Mouse (Mus musculus): ENCODE measurements around the gene Gipr. TPM values are rescaled to one million over a fixed set of nuclear protein-coding genes. Genes with fewer than 3 reads are reported as not detected.
"Not testable (repeated sequence)": the region's sequence is repeated elsewhere in the genome, so short reads cannot be mapped to it uniquely, and the experiment has no call there.

Gipr gene
- total and polyA plus RNA-seq, 2 experiments, result not detected

GRCm38 (mm10) chr7:19154796-19155195, 11.1 kb downstream of the Gipr start:
- Histone ChIP-seq H3K9ac (ENCODE audit: low read depth, low read length) (no peak overlapping the region), H3K36me3 (ENCODE audit: control insufficient read depth, insufficient read depth, low read length) (peaks cover 7% of the 10 kb centered on the region; the same call in 1 of the 2 replicates), H3K4me3 (ENCODE audit: insufficient read depth, low read depth, low read length) (no peak overlapping the region), H3K27me3 (ENCODE audit: control insufficient read depth, insufficient read depth, low read length) (peaks cover 5% of the 10 kb centered on the region; the same call in 1 of the 2 replicates), H3K4me1 (ENCODE audit: control insufficient read depth, insufficient read depth, low read length) (peaks cover 2% of the 10 kb centered on the region; the same call in 1 of the 2 replicates), H3K27ac (replicated peaks; ENCODE audit: insufficient read depth, low read depth, low read length) (no peak overlapping the region), H3K79me2 (ENCODE audit: control insufficient read depth, insufficient read depth, low read length) (no peaks in the 10 kb centered on the region)
- TF ChIP-seq CTCF (IDR thresholded peaks at IDR 0.05; ENCODE audit: low read depth, low read length), result no peak
- TF ChIP-seq POLR2A (IDR thresholded peaks at IDR 0.05; ENCODE audit: extremely low read depth, insufficient read depth, low read length), result no peak
- DNase-seq (ENCODE audit: extremely low read depth, low read depth, low spot score), result no peak
- 85% methylated on average over 8 of the region's 8 CpGs for WGBS

GRCm38 (mm10) chr7:19151121-19151520, 14.8 kb downstream of the Gipr start:
- H3K4me1 ChIP-seq (ENCODE audit: control insufficient read depth, insufficient read depth, low read length); DNase-seq (ENCODE audit: extremely low read depth, low read depth, low spot score); H3K4me3 ChIP-seq (ENCODE audit: insufficient read depth, low read depth, low read length); H3K9ac ChIP-seq (ENCODE audit: low read depth, low read length); H3K27me3 ChIP-seq (ENCODE audit: control insufficient read depth, insufficient read depth, low read length); H3K27ac ChIP-seq (replicated peaks; ENCODE audit: insufficient read depth, low read depth, low read length); H3K79me2 ChIP-seq (ENCODE audit: control insufficient read depth, insufficient read depth, low read length); H3K36me3 ChIP-seq (ENCODE audit: control insufficient read depth, insufficient read depth, low read length): not testable (repeated sequence)
- WGBS, result 93% methylated on average over 10 of the region's 10 CpGs

- no peak for TF ChIP-seq CTCF (IDR thresholded peaks at IDR 0.05; ENCODE audit: low read depth, low read length)
- TF ChIP-seq POLR2A (IDR thresholded peaks at IDR 0.05; ENCODE audit: extremely low read depth, insufficient read depth, low read length), result peak; percentile 39; the same call in 1 of the 2 replicates
- Histone ChIP-seq H3K9ac (ENCODE audit: low read depth, low read length) (peak within 1 kb of the TSS; percentile 80), H3K27me3 (ENCODE audit: control insufficient read depth, insufficient read depth, low read length) (no peaks in the 10 kb centered on the region), H3K4me1 (ENCODE audit: control insufficient read depth, insufficient read depth, low read length) (no peaks in the 10 kb centered on the region), H3K36me3 (ENCODE audit: control insufficient read depth, insufficient read depth, low read length) (peaks cover 7% of the 10 kb centered on the region; the same call in 1 of the 2 replicates), H3K79me2 (ENCODE audit: control insufficient read depth, insufficient read depth, low read length) (0 out of 2 replicates have a peak, but pooled peaks cover 2% of the 10 kb centered on the region), H3K27ac (replicated peaks; ENCODE audit: insufficient read depth, low read depth, low read length) (peak within 1 kb of the TSS; percentile 42; the same call in 1 of the 2 replicates), H3K4me3 (ENCODE audit: insufficient read depth, low read depth, low read length) (peak within 1 kb of the TSS; percentile 79)
- WGBS, result 1% methylated on average over 24 of the region's 24 CpGs
- DNase-seq (ENCODE audit: extremely low read depth, low read depth, low spot score), result peak; percentile 84
These were observed 16.3 kb downstream of the Gipr start, which contains the start of gene Snrpd2 for GRCm38 (mm10) chr7:19149626-19150025. Gene Snrpd2, plus strand, starts transcription at chr7:19149722.

- Histone ChIP-seq H3K9ac (ENCODE audit: low read depth, low read length) (peak within 1 kb of the TSS; percentile 80), H3K27me3 (ENCODE audit: control insufficient read depth, insufficient read depth, low read length) (no peaks in the 10 kb centered on the region)
- WGBS, result under 1% methylated on average over 43 of the region's 43 CpGs
These were observed 16.9 kb downstream of the Gipr start, which contains the start of gene Qpctl for GRCm38 (mm10) chr7:19148875-19149541. Gene Qpctl, minus strand, starts transcription at chr7:19149291.

GRCm38 (mm10) chr7:19148180-19148874, 17.6 kb downstream of the Gipr start:
- Histone ChIP-seq H3K4me1 (ENCODE audit: control insufficient read depth, insufficient read depth, low read length) (no peaks in the 10 kb centered on the region), H3K79me2 (ENCODE audit: control insufficient read depth, insufficient read depth, low read length) (0 out of 2 replicates have a peak, but pooled peaks cover 2% of the 10 kb centered on the region), H3K9ac (ENCODE audit: low read depth, low read length) (peak overlapping the region; percentile 80), H3K27me3 (ENCODE audit: control insufficient read depth, insufficient read depth, low read length) (no peaks in the 10 kb centered on the region), H3K27ac (replicated peaks; ENCODE audit: insufficient read depth, low read depth, low read length) (peak overlapping the region; percentile 42; the same call in 1 of the 2 replicates), H3K36me3 (ENCODE audit: control insufficient read depth, insufficient read depth, low read length) (peaks cover 7% of the 10 kb centered on the region; the same call in 1 of the 2 replicates), H3K4me3 (ENCODE audit: insufficient read depth, low read depth, low read length) (peak overlapping the region; percentile 79)
- no peak for DNase-seq (ENCODE audit: extremely low read depth, low read depth, low spot score)
- WGBS, result 10% methylated on average over 20 of the region's 20 CpGs
- no peak for TF ChIP-seq POLR2A (IDR thresholded peaks at IDR 0.05; ENCODE audit: extremely low read depth, insufficient read depth, low read length)
- no peak for TF ChIP-seq CTCF (IDR thresholded peaks at IDR 0.05; ENCODE audit: low read depth, low read length)

More at GRCm38 (mm10) chr7:19148875-19149541, 16.9 kb downstream of the Gipr start, which contains the start of gene Qpctl:
- no peaks in the 10 kb centered on the region for H3K4me1 ChIP-seq (ENCODE audit: control insufficient read depth, insufficient read depth, low read length)
- H3K27ac ChIP-seq (replicated peaks; ENCODE audit: insufficient read depth, low read depth, low read length), result peak within 1 kb of the TSS; percentile 42; the same call in 1 of the 2 replicates
- peak within 1 kb of the TSS; percentile 79 for H3K4me3 ChIP-seq (ENCODE audit: insufficient read depth, low read depth, low read length)
- peak; percentile 98 for DNase-seq (ENCODE audit: extremely low read depth, low read depth, low spot score)
- TF ChIP-seq CTCF (IDR thresholded peaks at IDR 0.05; ENCODE audit: low read depth, low read length) (no peak), POLR2A (IDR thresholded peaks at IDR 0.05; ENCODE audit: extremely low read depth, insufficient read depth, low read length) (peak; percentile 49; the same call in 1 of the 2 replicates)
- H3K36me3 ChIP-seq (ENCODE audit: control insufficient read depth, insufficient read depth, low read length), result peaks cover 7% of the 10 kb centered on the region; the same call in 1 of the 2 replicates
- 0 out of 2 replicates have a peak, but pooled peaks cover 2% of the 10 kb centered on the region for H3K79me2 ChIP-seq (ENCODE audit: control insufficient read depth, insufficient read depth, low read length)

Data from liver, adult 2 months (tissue).